Mouse (Mus musculus) heart, embryonic 11.5 days (tissue): ENCODE measurements at regions not wholly inside any gene's neighbourhood (a gene's known extent, or its start where the extent isn't known, plus 50 kb on each side); places are given as distances from the start of the nearest gene placed in this dataset.

ENCODE experiments used
- ATAC-seq: fragments of 200-750 bp; cut with Nextera tagmentation; replicated peaks from 2 replicates; pipeline ENCODE4 v1.8.0; 2017; ENCODE audit warnings: moderate library complexity; ENCODE audit not compliant: insufficient number of reproducible peaks, low FRiP score, low TSS enrichment
- H3K27ac ChIP-seq: fragments of 300-500 bp; sonication (generic); 2 replicates; pipeline ENCODE4 v1.5.1; 2014; ENCODE audit warnings: mild to moderate bottlenecking, low read depth, low read length
- H3K27me3 ChIP-seq: fragments of 300-500 bp; sonication (generic); 2 replicates; pipeline ENCODE4 v1.6.1; 2014; ENCODE audit warnings: mild to moderate bottlenecking, low read length, mixed read lengths; ENCODE audit not compliant: control insufficient read depth, insufficient read depth
- H3K36me3 ChIP-seq: fragments of 300-500 bp; sonication (generic); 2 replicates; pipeline ENCODE4 v1.6.1; 2014; ENCODE audit warnings: mild to moderate bottlenecking, low read length, moderate library complexity, mixed read lengths; ENCODE audit not compliant: control insufficient read depth, insufficient read depth
- H3K4me1 ChIP-seq: fragments of 300-500 bp; sonication (generic); 2 replicates; pipeline ENCODE4 v1.6.1; 2014; ENCODE audit warnings: low read length; ENCODE audit not compliant: control insufficient read depth, insufficient read depth
- H3K4me2 ChIP-seq: fragments of 300-500 bp; sonication (generic); 2 replicates; pipeline ENCODE4 v1.6.1; 2014; ENCODE audit warnings: mild to moderate bottlenecking, moderate library complexity
- H3K4me3 ChIP-seq: fragments of 300-500 bp; sonication (generic); 2 replicates; pipeline ENCODE4 v1.5.1; 2014; ENCODE audit warnings: low read depth, low read length
- H3K9ac ChIP-seq: fragments of 300-500 bp; sonication (generic); 2 replicates; pipeline ENCODE4 v1.6.1; 2014; ENCODE audit warnings: mild to moderate bottlenecking, low read depth, low read length, moderate library complexity
- H3K9me3 ChIP-seq: fragments of 300-500 bp; sonication (generic); replicated peaks from 2 replicates; pipeline ENCODE4 v1.6.1; 2016; ENCODE audit warnings: low read length; ENCODE audit not compliant: control insufficient read depth
- WGBS: fragments of 180-500 bp; shearing (Covaris S2); extraction: QIAGEN DNeasy Blood & Tissue Kit; methylation state at CpG from one replicate; pipeline ENCODE4 v1.1.7; 2014; ENCODE audit not compliant: insufficient replicate concordance; 5-methylcytosine and 5-hydroxymethylcytosine counted together

- Histone ChIP-seq H3K4me1 (no peaks in the 10 kb centered on the region), H3K36me3 (no peaks in the 10 kb centered on the region), H3K9ac (no peak overlapping the region), H3K4me3 (no peak overlapping the region), H3K9me3 (no peaks in the 10 kb centered on the region), H3K27me3 (no peaks in the 10 kb centered on the region), H3K4me2 (no peak overlapping the region), H3K27ac (no peak overlapping the region)
- WGBS = 79% methylated on average over 2 of the region's 2 CpGs
- no peak for ATAC-seq
Measured at GRCm38 (mm10) chr6:101905029-101905342, 527.3 kb upstream of the Pdzrn3 start.

GRCm38 (mm10) chr6:101904234-101905028 is 526.7 kb upstream of the Pdzrn3 start:
- H3K4me2 ChIP-seq = no peak overlapping the region
- H3K4me3 ChIP-seq = no peak overlapping the region
- H3K4me1 ChIP-seq = no peaks in the 10 kb centered on the region
- H3K27me3 ChIP-seq = no peaks in the 10 kb centered on the region
- ATAC-seq = no peak
- H3K36me3 ChIP-seq = no peaks in the 10 kb centered on the region
- no peak overlapping the region for H3K9ac ChIP-seq
- 52% methylated on average over 2 of the region's 2 CpGs for WGBS
- no peak overlapping the region for H3K27ac ChIP-seq
- no peaks in the 10 kb centered on the region for H3K9me3 ChIP-seq

- H3K27ac ChIP-seq = no peak overlapping the region
Measured at GRCm38 (mm10) chr6:101902276-101902675, 524.6 kb upstream of the Pdzrn3 start.

GRCm38 (mm10) chr6:101898544-101898943 is 520.8 kb upstream of the Pdzrn3 start:
- WGBS = 44% methylated on average over 4 of the region's 4 CpGs
- Histone ChIP-seq H3K4me1 (0 out of 2 replicates have a peak, but pooled peaks cover 2% of the 10 kb centered on the region), H3K9ac (no peak overlapping the region), H3K4me2 (no peak overlapping the region), H3K27ac (peak overlapping the region; percentile 41; the same call in 1 of the 2 replicates), H3K9me3 (no peaks in the 10 kb centered on the region), H3K4me3 (no peak overlapping the region), H3K27me3 (no peaks in the 10 kb centered on the region), H3K36me3 (no peaks in the 10 kb centered on the region)
- peak; percentile 82 for ATAC-seq

More at GRCm38 (mm10) chr6:101902276-101902675, 524.6 kb upstream of the Pdzrn3 start:
- ATAC-seq = no peak
- H3K36me3 ChIP-seq = no peaks in the 10 kb centered on the region
- H3K4me2 ChIP-seq = no peak overlapping the region
- H3K4me3 ChIP-seq = no peak overlapping the region
- H3K4me1 ChIP-seq = 0 out of 2 replicates have a peak, but pooled peaks cover 2% of the 10 kb centered on the region
- H3K9me3 ChIP-seq = no peaks in the 10 kb centered on the region
- WGBS = 51% methylated on average over 2 of the region's 2 CpGs
- H3K9ac ChIP-seq = no peak overlapping the region
- H3K27me3 ChIP-seq = no peaks in the 10 kb centered on the region

- no peaks in the 10 kb centered on the region for H3K36me3 ChIP-seq
- H3K4me1 ChIP-seq = no peaks in the 10 kb centered on the region
- H3K27ac ChIP-seq = no peak overlapping the region
- H3K4me3 ChIP-seq = no peak overlapping the region
- no peak overlapping the region for H3K9ac ChIP-seq
- H3K4me2 ChIP-seq = no peak overlapping the region
- H3K27me3 ChIP-seq = no peaks in the 10 kb centered on the region
- H3K9me3 ChIP-seq = no peaks in the 10 kb centered on the region
- ATAC-seq = no peak
Measured at GRCm38 (mm10) chr6:101890655-101891054, 513.0 kb upstream of the Pdzrn3 start.

- no peak for ATAC-seq
- Histone ChIP-seq H3K27ac (no peak overlapping the region), H3K36me3 (no peaks in the 10 kb centered on the region), H3K27me3 (no peaks in the 10 kb centered on the region), H3K9me3 (no peaks in the 10 kb centered on the region), H3K9ac (no peak overlapping the region), H3K4me3 (no peak overlapping the region), H3K4me1 (no peaks in the 10 kb centered on the region), H3K4me2 (no peak overlapping the region)
- WGBS = 59% methylated on average over 4 of the region's 4 CpGs
Measured at GRCm38 (mm10) chr6:101882938-101883337, 505.2 kb upstream of the Pdzrn3 start.

- 65% methylated on average over 1 of the region's 1 CpGs for WGBS
- Histone ChIP-seq H3K4me3 (no peak overlapping the region), H3K9me3 (no peaks in the 10 kb centered on the region), H3K27ac (no peak overlapping the region), H3K4me1 (no peaks in the 10 kb centered on the region), H3K9ac (no peak overlapping the region), H3K36me3 (no peaks in the 10 kb centered on the region), H3K4me2 (no peak overlapping the region), H3K27me3 (no peaks in the 10 kb centered on the region)
- no peak for ATAC-seq
Measured at GRCm38 (mm10) chr6:101874894-101875293, 497.2 kb upstream of the Pdzrn3 start.

GRCm38 (mm10) chr6:101858895-101859294 is 481.2 kb upstream of the Pdzrn3 start:
- no peak for ATAC-seq

GRCm38 (mm10) chr6:101840695-101841094 is 463.0 kb upstream of the Pdzrn3 start:
- 80% methylated on average over 4 of the region's 4 CpGs for WGBS
- Histone ChIP-seq H3K4me2 (no peak overlapping the region), H3K4me3 (no peak overlapping the region), H3K27ac (no peak overlapping the region), H3K36me3 (no peaks in the 10 kb centered on the region), H3K27me3 (no peaks in the 10 kb centered on the region), H3K9me3 (no peaks in the 10 kb centered on the region), H3K4me1 (no peaks in the 10 kb centered on the region), H3K9ac (no peak overlapping the region)
- ATAC-seq = no peak

More at GRCm38 (mm10) chr6:101858895-101859294, 481.2 kb upstream of the Pdzrn3 start:
- Histone ChIP-seq H3K4me2 (no peak overlapping the region), H3K27ac (no peak overlapping the region), H3K9me3 (no peaks in the 10 kb centered on the region), H3K9ac (no peak overlapping the region), H3K36me3 (no peaks in the 10 kb centered on the region), H3K4me3 (no peak overlapping the region), H3K4me1 (no peaks in the 10 kb centered on the region), H3K27me3 (no peaks in the 10 kb centered on the region)
- WGBS = 59% methylated on average over 5 of the region's 5 CpGs
